Mouse (Mus musculus) forebrain, embryonic 13.5 days (tissue): ENCODE measurements at regions not wholly inside any gene's neighbourhood (a gene's known extent, or its start where the extent isn't known, plus 50 kb on each side); places are given as distances from the start of the nearest gene placed in this dataset.

Experiments used
- ATAC-seq: fragments of 200-750 bp; cut with Nextera tagmentation; 2 replicates; pipeline ENCODE4 v1.8.0; 2017
- H3K27ac ChIP-seq: fragments of 300-500 bp; sonication (generic); 2 replicates; pipeline ENCODE4 v1.5.1; 2015; ENCODE audit warnings: inconsistent platforms, mild to moderate bottlenecking, moderate library complexity
- H3K27me3 ChIP-seq: fragments of 300-500 bp; sonication (generic); 2 replicates; pipeline ENCODE4 v1.6.1; 2015; ENCODE audit warnings: mild to moderate bottlenecking, inconsistent platforms
- H3K36me3 ChIP-seq: fragments of 300-500 bp; sonication (generic); 2 replicates; pipeline ENCODE4 v1.6.1; 2015; ENCODE audit warnings: mild to moderate bottlenecking, inconsistent platforms; ENCODE audit not compliant: poor library complexity, severe bottlenecking
- H3K4me1 ChIP-seq: fragments of 300-500 bp; sonication (generic); 2 replicates; pipeline ENCODE4 v1.6.1; 2015; ENCODE audit warnings: inconsistent platforms
- H3K4me2 ChIP-seq: fragments of 300-500 bp; sonication (generic); 2 replicates; pipeline ENCODE4 v1.6.1; 2015; ENCODE audit warnings: inconsistent platforms, mild to moderate bottlenecking, moderate library complexity
- H3K4me3 ChIP-seq: fragments of 300-500 bp; sonication (generic); 2 replicates; pipeline ENCODE4 v1.5.1; 2015; ENCODE audit warnings: mild to moderate bottlenecking, inconsistent platforms
- H3K9ac ChIP-seq: fragments of 300-500 bp; sonication (generic); 2 replicates; pipeline ENCODE4 v1.6.1; 2015; ENCODE audit warnings: mild to moderate bottlenecking, inconsistent platforms
- H3K9me3 ChIP-seq: fragments of 300-500 bp; sonication (generic); replicated peaks from 2 replicates; pipeline ENCODE4 v1.6.1; 2016; ENCODE audit warnings: inconsistent platforms
- WGBS: fragments of 180-500 bp; shearing (Covaris S2); methylation state at CpG from one replicate; pipeline ENCODE4 v1.1.7; 2015; 5-methylcytosine and 5-hydroxymethylcytosine counted together

DNA sequence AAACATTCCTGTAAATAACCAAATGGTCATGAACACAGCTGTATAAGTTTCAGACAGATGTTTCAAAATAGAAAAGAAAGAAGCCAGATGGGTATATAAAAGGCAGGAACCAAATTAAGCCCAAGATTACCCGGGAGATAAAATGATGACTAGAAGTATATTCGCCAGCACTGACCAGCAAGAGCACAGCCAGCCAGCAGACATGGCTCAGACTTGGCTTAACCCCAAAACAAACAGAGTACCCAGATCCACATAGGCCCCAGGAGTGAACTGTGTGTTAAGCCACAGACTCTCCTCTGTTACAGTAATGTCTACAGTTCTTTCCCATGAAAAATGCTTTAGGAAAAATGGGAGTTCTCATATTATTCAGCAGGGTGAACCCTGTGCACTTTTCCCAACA, 123.2 kb downstream of the Atp6ap1l start:
- H3K4me3 ChIP-seq = no peak overlapping the region
- H3K4me2 ChIP-seq = no peak overlapping the region
- no peaks in the 10 kb centered on the region for H3K9me3 ChIP-seq
- H3K4me1 ChIP-seq = no peaks in the 10 kb centered on the region
- no peak for ATAC-seq
- H3K27ac ChIP-seq = no peak overlapping the region
- no peak overlapping the region for H3K9ac ChIP-seq
- H3K27me3 ChIP-seq = no peaks in the 10 kb centered on the region
- WGBS = 78% methylated on average over 2 of the region's 2 CpGs
- H3K36me3 ChIP-seq = no peaks in the 10 kb centered on the region

DNA sequence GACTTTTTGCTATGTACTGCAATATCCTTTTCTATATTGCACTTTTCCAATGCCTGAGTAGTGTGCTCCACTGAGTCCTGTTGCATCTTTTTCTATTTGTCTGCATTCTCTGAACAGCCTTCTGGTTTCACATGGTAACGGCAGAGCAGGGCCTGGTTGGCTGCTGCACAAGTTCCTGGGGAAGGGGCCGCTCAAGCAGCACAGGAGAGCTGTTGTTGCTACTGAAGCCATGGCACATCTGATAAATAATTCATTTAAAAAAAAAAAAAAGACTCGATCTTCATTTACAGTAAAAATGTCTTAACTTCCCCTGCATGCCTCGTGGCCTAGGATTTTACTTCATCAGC, 127.2 kb downstream of the Atp6ap1l start:
- H3K27me3 ChIP-seq = no peaks in the 10 kb centered on the region
- 69% methylated on average over 4 of the region's 4 CpGs for WGBS
- ATAC-seq = peak; percentile 71; the same call in 1 of the 2 replicates
- H3K4me1 ChIP-seq = no peaks in the 10 kb centered on the region
- no peak overlapping the region for H3K9ac ChIP-seq
- no peak overlapping the region for H3K27ac ChIP-seq
- H3K9me3 ChIP-seq = no peaks in the 10 kb centered on the region
- H3K4me3 ChIP-seq = no peak overlapping the region
- H3K36me3 ChIP-seq = no peaks in the 10 kb centered on the region
- no peak overlapping the region for H3K4me2 ChIP-seq

DNA sequence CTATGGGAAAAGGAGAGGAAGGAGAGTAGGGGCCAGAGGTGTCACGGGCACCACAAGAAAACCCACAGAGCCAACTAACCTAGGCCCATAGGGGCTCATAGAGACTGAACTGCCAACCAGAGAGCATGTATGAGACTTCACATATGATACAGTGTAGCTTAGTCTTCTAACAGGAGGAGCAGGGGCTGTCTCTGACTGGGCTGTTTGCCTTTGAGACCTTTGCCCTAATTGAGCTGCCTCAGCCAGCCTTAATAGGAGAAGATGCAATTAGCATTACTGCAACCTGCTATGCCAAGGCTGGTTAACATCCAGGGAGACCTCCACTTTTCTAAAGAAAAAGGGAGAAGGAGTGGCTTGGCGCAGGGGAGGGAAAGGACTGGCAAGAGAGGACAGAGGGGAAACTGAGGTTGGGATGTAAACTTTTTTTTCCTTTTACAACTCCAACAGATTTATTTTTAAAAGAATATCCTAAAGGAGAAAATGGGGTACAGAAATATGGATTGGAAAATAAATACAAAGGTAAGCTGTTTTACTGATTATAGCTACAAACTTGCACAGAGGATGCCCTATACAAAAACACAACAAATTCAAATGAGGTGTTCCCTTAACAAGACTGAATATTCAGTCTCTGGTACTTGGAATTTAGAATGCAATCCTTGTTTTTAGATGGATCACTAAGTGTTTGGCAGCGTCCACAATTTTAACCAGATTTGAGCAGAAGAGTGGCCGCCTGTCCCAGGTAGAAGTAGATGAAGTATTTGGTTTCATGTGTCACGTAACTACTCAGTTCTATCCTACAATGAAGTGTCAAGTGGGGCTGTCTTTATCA, 127.8 kb downstream of the Atp6ap1l start:
- no peaks in the 10 kb centered on the region for H3K27me3 ChIP-seq
- no peaks in the 10 kb centered on the region for H3K36me3 ChIP-seq
- WGBS = 92% methylated on average over 5 of the region's 5 CpGs
- ATAC-seq = no peak
- H3K4me2 ChIP-seq = no peak overlapping the region
- no peak overlapping the region for H3K4me3 ChIP-seq
- no peaks in the 10 kb centered on the region for H3K9me3 ChIP-seq
- H3K9ac ChIP-seq = no peak overlapping the region
- no peak overlapping the region for H3K27ac ChIP-seq
- no peaks in the 10 kb centered on the region for H3K4me1 ChIP-seq

DNA sequence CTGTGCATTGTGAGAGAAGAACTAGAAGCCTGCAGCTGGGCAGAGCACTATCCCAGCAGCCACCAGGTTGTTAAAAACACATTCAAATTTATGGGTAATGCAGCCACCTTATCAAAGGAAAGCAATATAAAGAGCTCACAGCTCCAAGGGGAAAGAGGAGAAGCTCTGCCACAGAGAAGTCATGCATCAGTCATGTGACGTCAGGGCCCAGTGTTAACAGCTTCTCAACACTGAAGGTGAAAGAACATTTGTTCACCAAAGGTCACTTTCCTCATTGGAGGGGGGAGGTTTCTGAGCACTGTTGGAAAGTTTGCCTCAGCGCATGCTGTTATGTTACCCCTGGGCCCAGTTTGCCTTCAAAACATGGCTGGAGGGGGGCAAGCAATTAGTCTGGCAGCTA, 143.0 kb downstream of the Atp6ap1l start:
- no peak overlapping the region for H3K27ac ChIP-seq
- H3K9ac ChIP-seq = no peak overlapping the region
- no peak for ATAC-seq
- H3K27me3 ChIP-seq = no peaks in the 10 kb centered on the region
- no peaks in the 10 kb centered on the region for H3K9me3 ChIP-seq
- no peak overlapping the region for H3K4me3 ChIP-seq
- 34% methylated on average over 2 of the region's 2 CpGs for WGBS
- H3K4me1 ChIP-seq = no peaks in the 10 kb centered on the region
- H3K36me3 ChIP-seq = no peaks in the 10 kb centered on the region
- no peak overlapping the region for H3K4me2 ChIP-seq

DNA sequence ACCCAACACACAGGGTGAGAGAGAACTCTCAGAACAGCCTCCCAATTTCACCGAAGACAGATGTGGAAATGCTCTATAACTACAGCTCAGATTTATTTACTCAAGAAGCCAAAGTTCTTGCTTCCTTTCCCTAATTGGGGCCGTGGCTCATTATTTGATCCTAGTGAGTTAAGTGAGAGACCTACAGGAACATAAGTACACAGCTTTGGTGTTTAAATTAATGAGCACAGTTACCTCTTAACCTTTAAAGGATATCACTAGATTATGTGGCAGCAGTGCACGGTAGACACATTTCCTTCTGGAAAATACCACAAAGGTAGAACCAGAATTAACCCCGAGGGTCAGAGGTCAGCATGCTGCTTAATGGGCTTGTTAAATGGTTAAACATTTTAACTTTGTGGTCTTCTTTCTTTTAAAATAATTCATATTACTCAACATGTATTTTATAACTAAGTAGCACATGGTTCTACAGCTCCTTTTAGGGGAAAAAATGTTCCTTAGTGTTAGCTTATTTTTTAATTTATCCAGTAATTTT, 144.6 kb downstream of the Atp6ap1l start:
- Histone ChIP-seq H3K4me2 (no peak overlapping the region), H3K4me3 (no peak overlapping the region), H3K36me3 (no peaks in the 10 kb centered on the region), H3K9me3 (no peaks in the 10 kb centered on the region), H3K9ac (no peak overlapping the region), H3K27me3 (no peaks in the 10 kb centered on the region), H3K4me1 (no peaks in the 10 kb centered on the region), H3K27ac (no peak overlapping the region)
- no peak for ATAC-seq
- WGBS = 72% methylated on average over 4 of the region's 4 CpGs

DNA sequence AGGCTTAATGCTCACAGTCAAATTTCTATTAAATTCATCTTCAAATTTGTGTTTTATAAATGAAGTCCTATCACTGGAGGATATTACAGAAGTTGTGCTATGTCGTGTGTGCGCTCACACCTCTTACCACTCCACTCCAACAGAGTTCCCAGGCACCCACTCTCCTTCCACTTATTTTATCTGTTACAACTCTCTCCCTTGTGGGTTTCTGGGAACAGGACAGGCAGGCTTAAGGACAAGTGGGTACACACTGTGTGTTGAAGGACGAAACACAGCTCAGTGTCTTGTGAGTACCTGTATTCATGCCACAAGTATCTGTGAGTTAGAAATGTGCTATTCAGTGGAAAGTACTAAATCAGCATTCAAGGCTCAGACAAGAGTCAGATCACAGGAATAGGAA, 150.7 kb downstream of the Atp6ap1l start:
- 87% methylated on average over 3 of the region's 3 CpGs for WGBS
- Histone ChIP-seq H3K4me3 (no peak overlapping the region), H3K4me2 (no peak overlapping the region), H3K4me1 (no peaks in the 10 kb centered on the region), H3K36me3 (no peaks in the 10 kb centered on the region), H3K9me3 (no peaks in the 10 kb centered on the region), H3K9ac (no peak overlapping the region), H3K27ac (no peak overlapping the region), H3K27me3 (no peaks in the 10 kb centered on the region)
- no peak for ATAC-seq

DNA sequence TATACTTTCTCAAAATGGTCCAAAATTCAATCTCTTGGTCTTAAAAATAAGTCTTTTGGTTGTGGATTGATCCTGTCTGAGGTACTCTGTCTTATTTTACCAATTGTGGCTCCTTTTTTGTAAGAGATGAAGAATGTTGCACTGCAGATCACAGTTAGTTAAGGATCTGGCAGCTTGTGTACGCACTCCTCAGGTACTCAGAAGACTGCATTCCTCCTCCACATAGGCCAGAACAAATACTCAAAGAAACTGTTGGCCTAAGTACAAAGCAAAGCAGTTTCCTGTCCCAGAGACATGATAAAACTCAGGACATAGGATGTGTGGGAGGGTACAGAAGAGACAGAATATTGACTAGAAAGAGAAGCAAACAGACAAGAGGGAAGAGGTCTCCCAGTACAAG, 155.4 kb downstream of the Atp6ap1l start:
- no peak for ATAC-seq
- H3K27me3 ChIP-seq = no peaks in the 10 kb centered on the region
- no peak overlapping the region for H3K4me3 ChIP-seq
- no peak overlapping the region for H3K9ac ChIP-seq
- H3K4me1 ChIP-seq = no peaks in the 10 kb centered on the region
- no peaks in the 10 kb centered on the region for H3K36me3 ChIP-seq
- 82% methylated on average over 1 of the region's 1 CpGs for WGBS
- H3K27ac ChIP-seq = no peak overlapping the region
- no peak overlapping the region for H3K4me2 ChIP-seq
- H3K9me3 ChIP-seq = no peaks in the 10 kb centered on the region

DNA sequence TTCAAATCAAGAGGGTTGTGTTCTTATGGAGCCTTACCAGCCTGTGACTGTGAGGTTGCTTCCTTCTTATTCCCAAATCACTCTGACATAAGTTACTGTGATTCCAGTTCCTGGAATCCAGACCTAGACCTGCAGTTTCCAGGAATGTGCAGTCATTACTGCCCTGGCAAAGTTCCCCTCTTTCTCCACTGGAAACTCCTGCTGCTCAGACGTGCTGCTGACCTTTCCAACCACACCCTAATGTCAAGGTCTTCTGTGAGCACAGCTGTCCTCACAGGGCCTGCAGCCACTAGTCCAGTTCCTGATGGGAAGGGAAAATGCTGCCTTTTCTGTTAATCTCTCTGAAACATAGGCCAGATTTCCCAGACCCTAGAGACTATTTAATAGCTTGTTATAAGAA, 160.1 kb downstream of the Atp6ap1l start:
- Histone ChIP-seq H3K4me2 (no peak overlapping the region), H3K4me1 (no peaks in the 10 kb centered on the region), H3K27me3 (no peaks in the 10 kb centered on the region), H3K4me3 (no peak overlapping the region), H3K9me3 (no peaks in the 10 kb centered on the region), H3K36me3 (no peaks in the 10 kb centered on the region), H3K9ac (no peak overlapping the region), H3K27ac (no peak overlapping the region)
- WGBS = 36% methylated on average over 1 of the region's 1 CpGs
- no peak for ATAC-seq

DNA sequence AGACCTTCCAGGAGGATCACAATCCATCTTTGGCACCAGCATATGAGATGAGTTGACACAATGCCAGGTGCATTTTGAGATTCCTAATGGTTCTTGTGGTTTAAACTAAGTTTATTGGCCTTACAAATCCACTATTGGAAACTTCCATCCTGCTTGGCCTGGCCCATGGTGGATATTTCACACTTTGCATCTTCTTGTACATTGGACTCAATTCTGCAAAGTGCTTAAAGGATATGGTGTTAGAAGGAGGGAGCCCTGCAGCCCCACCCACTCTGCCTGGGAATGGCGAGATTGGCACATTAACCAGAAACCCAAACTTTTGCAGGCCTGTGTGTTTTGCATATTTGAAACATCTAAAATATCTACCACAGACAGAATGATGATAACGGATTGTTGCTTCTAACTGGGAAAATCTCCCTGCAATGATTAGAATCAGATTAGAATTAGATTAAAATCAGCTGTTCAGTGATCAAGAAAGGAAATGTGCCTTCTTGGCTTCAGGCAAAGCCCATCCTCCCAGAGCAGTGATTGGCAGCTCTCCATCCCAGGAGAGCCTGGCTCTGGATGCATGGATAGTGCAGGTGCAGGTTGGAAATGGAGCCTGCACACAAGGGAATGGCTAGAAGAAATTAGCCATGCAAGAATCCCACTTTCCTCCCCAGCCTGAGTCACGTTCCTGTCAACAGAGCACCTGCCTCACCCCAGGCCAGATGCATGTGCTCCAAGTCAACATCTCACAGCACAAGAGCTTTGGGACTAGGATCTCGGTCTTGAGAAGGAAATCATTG, 162.3 kb downstream of the Atp6ap1l start:
- no peak for ATAC-seq
- no peak overlapping the region for H3K9ac ChIP-seq
- no peaks in the 10 kb centered on the region for H3K36me3 ChIP-seq
- H3K27ac ChIP-seq = no peak overlapping the region
- H3K27me3 ChIP-seq = no peaks in the 10 kb centered on the region
- H3K9me3 ChIP-seq = no peaks in the 10 kb centered on the region
- 80% methylated on average over 4 of the region's 4 CpGs for WGBS
- no peak overlapping the region for H3K4me2 ChIP-seq
- no peak overlapping the region for H3K4me3 ChIP-seq
- no peaks in the 10 kb centered on the region for H3K4me1 ChIP-seq

DNA sequence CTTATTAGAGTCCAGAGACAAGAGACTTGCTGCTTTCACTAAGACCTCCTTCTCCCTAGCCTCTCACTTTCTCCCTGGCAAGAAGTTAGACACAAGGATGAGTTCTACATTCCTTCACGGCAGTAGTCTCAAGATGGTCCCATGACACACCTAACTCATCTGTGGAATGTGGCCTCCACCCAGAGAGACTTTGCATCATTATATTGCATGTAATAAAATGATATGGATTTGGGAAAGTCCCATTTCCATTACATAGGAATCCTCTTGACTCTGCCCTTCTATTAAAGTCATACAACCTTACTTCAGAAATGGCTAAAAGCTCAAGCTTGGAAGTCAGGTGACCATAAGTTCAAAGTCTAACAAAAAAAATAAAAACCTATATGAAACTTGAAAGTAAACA, 165.4 kb downstream of the Atp6ap1l start:
- no peak overlapping the region for H3K27ac ChIP-seq
- H3K9ac ChIP-seq = no peak overlapping the region
- ATAC-seq = no peak
- no peak overlapping the region for H3K4me2 ChIP-seq
- no peaks in the 10 kb centered on the region for H3K27me3 ChIP-seq
- WGBS = 90% methylated on average over 1 of the region's 1 CpGs
- H3K9me3 ChIP-seq = no peaks in the 10 kb centered on the region
- no peaks in the 10 kb centered on the region for H3K36me3 ChIP-seq
- no peaks in the 10 kb centered on the region for H3K4me1 ChIP-seq
- H3K4me3 ChIP-seq = no peak overlapping the region

DNA sequence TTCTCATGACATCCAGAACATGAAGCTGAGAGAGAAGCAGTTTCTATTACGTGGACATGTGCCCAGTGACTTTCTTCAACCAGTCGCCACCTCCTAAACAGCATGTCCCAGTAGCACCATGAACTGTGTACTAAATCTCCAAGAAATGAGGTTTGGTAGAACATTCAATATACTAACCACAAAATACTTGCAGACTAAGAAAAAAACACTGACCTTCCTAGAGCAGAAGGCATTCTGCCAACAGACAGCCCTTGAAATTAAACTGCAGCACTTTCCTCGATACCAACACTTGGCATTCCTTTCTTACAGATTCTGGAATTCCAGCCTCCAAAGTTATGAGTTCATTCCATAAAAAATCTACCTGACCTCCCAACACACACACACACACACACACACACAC, 166.6 kb downstream of the Atp6ap1l start:
- no peak overlapping the region for H3K4me2 ChIP-seq
- 87% methylated on average over 3 of the region's 3 CpGs for WGBS

DNA sequence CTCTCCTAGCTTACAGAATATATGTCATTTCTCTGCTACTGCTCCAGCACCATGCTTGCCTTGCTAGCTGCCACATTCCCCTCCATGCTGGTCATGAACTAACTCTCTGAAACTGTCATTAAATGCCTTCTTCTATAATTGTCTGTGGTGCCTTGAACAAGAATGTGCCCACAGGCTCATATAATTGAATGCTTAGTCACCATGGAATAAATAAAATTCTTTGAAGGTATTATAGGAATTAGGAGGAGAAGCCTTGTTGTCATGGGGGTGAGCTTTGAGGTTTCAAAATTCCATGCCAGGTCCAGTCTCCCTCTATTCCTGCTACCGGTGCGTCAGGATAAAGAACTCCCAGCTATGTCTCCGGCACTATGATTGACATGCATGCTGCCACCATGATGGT, 171.9 kb downstream of the Atp6ap1l start:
- Histone ChIP-seq H3K36me3 (no peaks in the 10 kb centered on the region), H3K4me3 (no peak overlapping the region), H3K9ac (no peak overlapping the region), H3K9me3 (no peaks in the 10 kb centered on the region), H3K4me1 (no peaks in the 10 kb centered on the region), H3K27ac (no peak overlapping the region), H3K27me3 (no peaks in the 10 kb centered on the region), H3K4me2 (no peak overlapping the region)
- no peak for ATAC-seq
- WGBS = 97% methylated on average over 3 of the region's 3 CpGs

More for the DNA sequence above, 166.6 kb downstream of the Atp6ap1l start:
- H3K27me3 ChIP-seq = no peaks in the 10 kb centered on the region
- no peak overlapping the region for H3K4me3 ChIP-seq
- H3K9ac ChIP-seq = no peak overlapping the region
- no peaks in the 10 kb centered on the region for H3K36me3 ChIP-seq
- H3K4me1 ChIP-seq = no peaks in the 10 kb centered on the region
- no peaks in the 10 kb centered on the region for H3K9me3 ChIP-seq
- no peak overlapping the region for H3K27ac ChIP-seq
- no peak for ATAC-seq
